In genomic region chr14:21018977-21019376, GRCm38 (mm10) we compare ENCODE assay signal across 8 mouse cellular contexts. TPM values are rescaled to one million over a fixed set of nuclear protein-coding genes. Genes with fewer than 3 reads are reported as not detected.
DNase-seq lines count a peak whose midpoint lies in the region; ATAC-seq and TF ChIP-seq lines count a peak whose summit lies in the region.

No protein-coding gene starts in this region.

- no peak for TF ChIP-seq POLR2A in heart, adult 2 months (IDR thresholded peaks at IDR 0.05; ENCODE audit: insufficient read depth, low read depth, low read length)

- peak; percentile 73 for TF ChIP-seq CTCF in heart, adult 2 months (IDR thresholded peaks at IDR 0.05)

- ATAC-seq in neural tube, embryonic 14.5 days (ENCODE audit: low read depth), result peak; percentile 69; the same call in 1 of the 2 replicates
- ATAC-seq in neural tube, embryonic 15.5 days (ENCODE audit: low FRiP score), result no peak

- H3K4me1 ChIP-seq in heart, adult 2 months (ENCODE audit: control insufficient read depth, insufficient read depth, low read length), result no peaks in the 10 kb centered on the region
- no peaks in the 10 kb centered on the region for H3K4me1 ChIP-seq in neural tube, embryonic 14.5 days (ENCODE audit: control insufficient read depth, insufficient read depth, low read length)
- H3K4me1 ChIP-seq in neural tube, embryonic 15.5 days, result no peaks in the 10 kb centered on the region

- intact Hi-C loops in heart, adult 2 months (cut with DNase I), result no loop called here

- no peak overlapping the region for H3K27ac ChIP-seq in heart, adult 2 months
- no peak overlapping the region for H3K27ac ChIP-seq in neural tube, embryonic 14.5 days (ENCODE audit: low read depth, low read length)
- H3K27ac ChIP-seq in neural tube, embryonic 15.5 days (replicated peaks), result no peak overlapping the region

- WGBS in heart, adult 2 months, result 68% methylated on average over 3 of the region's 3 CpGs
- WGBS in neural tube, embryonic 14.5 days, result 47% methylated on average over 3 of the region's 3 CpGs
- 53% methylated on average over 3 of the region's 3 CpGs for WGBS in neural tube, embryonic 15.5 days

- DNase-seq in heart, adult 2 months, result no peak
- DNase-seq in heart, adult 11 months, result no peak
- DNase-seq in cerebellum, adult 8-10 months, result peak; percentile 30
- DNase-seq in hindlimb bud, embryonic 11.5 days (ENCODE audit: extremely low spot score, low read depth, low spot score), result peak; percentile 16
- DNase-seq in retina, postnatal 7 days (ENCODE audit: low read depth, low spot score), result peak; percentile 39
- DNase-seq in gastrocnemius, adult 8-10 months (ENCODE audit: low spot score in 2 of 2), result no peak

- H3K27me3 ChIP-seq in heart, adult 2 months (ENCODE audit: control insufficient read depth, insufficient read depth, low read length), result no peaks in the 10 kb centered on the region
- no peaks in the 10 kb centered on the region for H3K27me3 ChIP-seq in neural tube, embryonic 14.5 days (ENCODE audit: control insufficient read depth, insufficient read depth, low read length)
- no peaks in the 10 kb centered on the region for H3K27me3 ChIP-seq in neural tube, embryonic 15.5 days (replicated peaks)

- no peak overlapping the region for H3K9ac ChIP-seq in heart, adult 2 months (ENCODE audit: low read depth, low read length)
- no peak overlapping the region for H3K9ac ChIP-seq in neural tube, embryonic 14.5 days (replicated peaks; ENCODE audit: low read depth, low read length)
- no peak overlapping the region for H3K9ac ChIP-seq in neural tube, embryonic 15.5 days (replicated peaks)

- no peaks in the 10 kb centered on the region; the same call in 1 of the 2 replicates for H3K79me2 ChIP-seq in heart, adult 2 months (replicated peaks; ENCODE audit: control insufficient read depth, insufficient read depth, low read length)

- no peak for TF ChIP-seq EP300 in heart, adult 2 months (IDR thresholded peaks at IDR 0.05; ENCODE audit: insufficient read depth, low read depth, low read length)

- no peak overlapping the region for H3K4me2 ChIP-seq in neural tube, embryonic 14.5 days (ENCODE audit: low read depth, low read length)
- H3K4me2 ChIP-seq in neural tube, embryonic 15.5 days, result no peak overlapping the region

- H3K9me3 ChIP-seq in neural tube, embryonic 14.5 days (ENCODE audit: control insufficient read depth, low read length), result no peaks in the 10 kb centered on the region
- no peaks in the 10 kb centered on the region for H3K9me3 ChIP-seq in neural tube, embryonic 15.5 days (replicated peaks)

- H3K36me3 ChIP-seq in heart, adult 2 months (ENCODE audit: control insufficient read depth, insufficient read depth, low read length), result peaks cover 1% of the 10 kb centered on the region; the same call in 1 of the 2 replicates
- peaks cover 21% of the 10 kb centered on the region; the same call in 1 of the 2 replicates for H3K36me3 ChIP-seq in neural tube, embryonic 14.5 days (ENCODE audit: control insufficient read depth, insufficient read depth, low read length)
- H3K36me3 ChIP-seq in neural tube, embryonic 15.5 days, result peaks cover 32% of the 10 kb centered on the region

- H3K4me3 ChIP-seq in heart, adult 2 months, result no peak overlapping the region
- no peak overlapping the region for H3K4me3 ChIP-seq in neural tube, embryonic 14.5 days (ENCODE audit: low read depth, low read length)
- H3K4me3 ChIP-seq in neural tube, embryonic 15.5 days (replicated peaks), result no peak overlapping the region

RNA-seq across cellular contexts. Expression of gene Ap3m1, which starts 33.3 kb away (rescaled TPM):
- 10 to 100 TPM; 51.6 to 69.4 TPM for total RNA-seq in heart, adult 2 months (2021)
- 26.6 and 69.2 TPM in 2 replicates for polyA plus RNA-seq in heart, adult 2 months (2012; rRNA removed)
- 90.6 and 95.6 TPM in 2 replicates for polyA plus RNA-seq in neural tube, embryonic 14.5 days (2014; fragmentation: Nextera tagmentation; extraction: Ambion mirVana)
- 73.8 and 74.6 TPM in 2 replicates for polyA plus RNA-seq in neural tube, embryonic 15.5 days (2015; fragmentation: Nextera tagmentation; extraction: Ambion mirVana)
- total RNA-seq in gastrocnemius, adult 8-10 months (2022), result 10 to 100 TPM; 27.9 to 33.0 (median 30.6) TPM

RNA-seq across cellular contexts. Expression of gene Adk, which starts 33.4 kb away (rescaled TPM):
- 100 to 1,000 TPM; 212 to 253 TPM for total RNA-seq in heart, adult 2 months (2021)
- 104 and 160 TPM in 2 replicates for polyA plus RNA-seq in heart, adult 2 months (2012; rRNA removed)
- polyA plus RNA-seq in neural tube, embryonic 14.5 days (2014; fragmentation: Nextera tagmentation; extraction: Ambion mirVana), result 33.5 and 35.4 TPM in 2 replicates
- 40.0 and 62.1 TPM in 2 replicates for polyA plus RNA-seq in neural tube, embryonic 15.5 days (2015; fragmentation: Nextera tagmentation; extraction: Ambion mirVana)
- 100 to 1,000 TPM in 2 of 4 experiments, 10 to 100 TPM in 2; 88.2 to 104 (median 99.2) TPM for total RNA-seq in gastrocnemius, adult 8-10 months (2022)

Comparison
In these comparisons a context has a peak if more than half of its experiments do, and no peak if none do; other contexts are left out.
1. DNase-seq: peak in cerebellum, adult 8-10 months (single experiment), hindlimb bud, embryonic 11.5 days (single experiment) and retina, postnatal 7 days (single experiment); none in heart, adult 2 months (0 of 2), heart, adult 11 months (single experiment) and gastrocnemius, adult 8-10 months (0 of 2).